Mouse (Mus musculus) left cerebral cortex, postnatal 14 days (tissue): ENCODE results near the gene Tab1. TPM values are rescaled to one million over a fixed set of nuclear protein-coding genes. Genes with fewer than 3 reads are reported as not detected.

Experiments used
- DNase-seq, 2 experiments: peaks; one replicate each; pipeline ENCODE4 v3.0.0; 2021 to 2022; ENCODE audit warnings: low spot score in 2 of 2, mixed read lengths in 1 of 2
- intact Hi-C: fragments of 180-260 bp; cut with DNase I; formaldehyde crosslinking; loops from one replicate; pipeline ENCODE4 v1.15.1; 2025
- total RNA-seq, 2 experiments: library from RNA; stranded (reverse); gene quantifications; 2 replicates each; pipeline ENCODE4 v1.2.3; 2021

The Tab1 gene
- total RNA-seq, 2 experiments from 2014 or later: 26.2 to 27.8 TPM

DNA sequence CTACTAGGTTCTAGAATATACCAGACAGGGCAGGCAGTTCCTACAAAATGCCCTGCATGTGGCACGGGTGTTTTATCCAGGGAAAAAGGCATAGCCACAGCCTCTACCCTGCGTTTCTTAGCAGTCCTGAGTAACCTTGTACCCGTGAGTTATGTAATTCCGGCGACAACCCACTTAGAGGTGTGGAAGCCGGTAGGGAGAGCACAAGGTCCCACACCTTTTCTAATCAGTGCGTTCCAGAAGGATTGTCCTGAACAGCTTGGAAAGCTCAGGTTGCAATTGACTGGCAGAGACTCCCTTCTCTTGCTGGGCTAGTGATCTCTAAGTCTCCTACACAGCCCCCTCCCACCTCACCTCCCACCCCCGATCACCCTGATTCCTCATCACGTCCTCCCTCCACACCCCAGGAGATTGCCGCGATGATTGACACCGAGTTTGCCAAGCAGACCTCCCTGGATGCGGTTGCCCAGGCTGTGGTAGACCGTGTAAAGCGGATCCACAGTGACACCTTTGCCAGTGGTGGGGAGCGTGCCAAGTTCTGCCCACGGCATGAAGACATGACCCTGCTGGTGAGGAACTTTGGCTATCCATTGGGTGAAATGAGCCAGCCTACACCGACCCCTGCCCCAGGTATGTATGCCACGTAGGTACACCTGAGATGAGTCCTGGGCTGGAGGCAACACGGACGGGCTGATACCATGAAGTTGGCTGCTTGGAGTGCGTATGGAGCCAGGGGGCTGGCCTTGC, 24.4 kb downstream of the Tab1 start:
- DNase-seq: no peak

DNA sequence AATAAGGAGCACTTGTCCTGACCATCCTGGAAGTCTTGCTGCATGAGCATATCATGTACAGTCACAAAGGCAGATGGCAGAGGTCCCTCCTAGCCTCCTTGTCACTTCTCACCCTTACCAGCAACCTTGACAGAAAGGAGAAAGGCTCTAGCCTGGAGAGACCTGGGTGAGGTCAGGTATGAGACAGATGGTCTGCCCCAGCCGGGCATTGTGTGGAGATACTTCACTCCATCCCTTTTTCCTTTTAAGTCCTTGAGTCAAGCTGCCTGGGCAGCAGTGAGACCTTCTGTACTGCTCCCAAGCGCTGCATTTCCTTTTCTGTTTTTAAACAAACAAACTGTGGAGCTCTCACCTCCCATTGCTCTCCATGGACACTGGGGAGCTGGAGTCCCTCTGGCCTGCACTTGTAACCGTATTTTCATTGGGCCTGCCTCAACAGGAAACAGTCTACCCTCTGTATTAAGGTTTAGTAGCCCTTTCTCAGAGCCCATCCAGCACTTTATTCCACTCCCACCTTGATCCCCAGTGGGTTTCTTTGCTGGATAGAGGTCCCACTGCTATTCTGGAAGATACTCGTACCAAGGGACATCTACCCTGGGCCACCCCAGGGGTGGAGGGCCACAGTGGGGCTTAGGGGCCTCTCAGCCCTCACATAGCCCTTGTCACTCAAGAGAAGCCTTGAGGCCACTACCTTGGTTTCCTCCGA, 25.2 kb downstream of the Tab1 start:
- intact Hi-C loops: no loop called here

More for the DNA sequence above, 24.4 kb downstream of the Tab1 start:
- intact Hi-C loops: no loop called here

DNA sequence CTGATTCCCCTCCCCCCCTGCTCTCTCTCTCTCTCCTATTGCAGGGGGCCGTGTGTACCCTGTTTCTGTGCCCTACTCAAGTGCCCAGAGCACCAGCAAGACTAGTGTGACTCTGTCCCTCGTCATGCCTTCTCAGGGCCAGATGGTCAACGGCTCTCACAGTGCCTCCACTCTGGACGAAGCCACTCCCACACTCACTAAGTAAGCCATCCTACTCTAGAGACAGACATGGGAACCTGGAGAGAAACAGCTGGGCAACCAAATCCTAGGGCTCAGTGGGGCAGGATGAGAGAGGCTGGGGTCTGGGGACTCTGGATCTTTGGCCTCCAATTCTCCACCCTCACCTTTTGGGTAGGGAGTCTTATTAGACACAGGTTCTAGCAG, 25.8 kb downstream of the Tab1 start:
- DNase-seq: no peak
- intact Hi-C loops: no loop called here

More for the DNA sequence above, 25.2 kb downstream of the Tab1 start:
- no peak for DNase-seq

DNA sequence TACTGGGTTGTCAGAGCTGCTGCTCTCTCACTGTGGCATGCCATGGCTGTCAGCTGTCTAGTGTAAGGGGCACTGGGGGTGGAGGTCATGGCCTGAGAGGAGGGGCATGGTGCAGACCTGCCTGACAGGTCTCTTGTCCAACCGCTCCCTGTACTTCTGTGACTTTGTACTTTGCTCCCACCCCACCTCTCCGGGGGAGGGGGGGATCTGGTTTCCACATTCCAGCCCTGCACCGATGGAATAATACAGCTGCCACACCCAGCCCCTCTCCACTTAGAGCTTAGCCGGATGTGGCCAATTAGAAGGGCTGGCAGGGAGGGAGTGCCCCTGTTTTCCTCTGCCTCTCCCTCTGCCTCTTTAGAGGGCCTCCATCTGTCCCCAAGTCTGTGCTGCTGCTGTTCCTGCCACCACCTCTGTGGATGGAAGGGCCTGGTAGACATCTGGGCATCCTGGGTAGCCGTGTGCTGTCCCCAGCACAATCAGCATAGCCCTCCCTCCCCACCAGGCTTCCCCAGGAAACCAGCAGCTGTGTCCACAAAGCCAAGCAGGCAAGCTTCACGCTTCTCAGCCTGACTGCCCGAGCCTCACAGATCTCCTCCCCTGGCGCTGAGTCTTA, 26.5 kb downstream of the Tab1 start:
- intact Hi-C loops: no loop called here
- no peak for DNase-seq

DNA sequence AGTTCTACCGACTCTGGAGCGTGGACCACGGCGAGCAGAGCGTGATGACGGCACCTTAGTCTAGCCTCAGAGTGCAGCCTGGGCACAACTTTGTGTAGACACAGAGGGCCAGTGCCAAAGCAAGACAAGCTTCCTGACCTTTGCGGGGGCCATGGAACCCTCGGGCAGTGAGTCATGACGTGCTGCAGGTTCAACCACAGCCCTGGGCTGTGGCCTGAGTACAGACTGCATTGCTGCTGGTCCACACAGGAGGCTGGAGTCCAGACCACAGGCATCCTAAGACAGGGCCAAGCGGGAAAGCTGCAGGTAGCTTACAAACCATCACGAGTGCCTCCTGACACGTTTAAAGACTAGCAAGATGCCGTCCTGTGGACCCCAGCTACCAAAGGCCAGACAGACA, 27.3 kb downstream of the Tab1 start:
- intact Hi-C loops: no loop called here
- no peak for DNase-seq

DNA sequence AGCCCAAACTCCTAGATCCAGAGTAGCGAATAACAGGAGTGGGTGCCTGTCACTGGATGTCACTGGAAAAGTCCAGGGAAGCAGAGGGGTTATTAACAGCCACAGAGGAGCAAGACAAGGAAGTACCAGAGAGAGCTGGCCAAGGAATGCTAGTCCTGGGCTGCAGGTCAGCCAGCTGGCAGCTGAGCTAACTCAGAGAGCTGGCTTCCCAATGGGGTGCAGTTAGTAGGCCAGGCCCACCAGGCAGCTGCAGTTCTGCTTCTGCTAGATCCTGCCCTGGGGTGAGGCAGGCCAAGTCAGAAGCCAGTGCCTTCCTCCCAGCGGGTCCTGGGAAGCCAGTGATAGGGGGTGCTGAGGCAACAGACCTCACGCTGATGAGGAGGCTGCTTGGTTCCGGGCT, 27.8 kb downstream of the Tab1 start:
- DNase-seq: no peak
- intact Hi-C loops: no loop called here

DNA sequence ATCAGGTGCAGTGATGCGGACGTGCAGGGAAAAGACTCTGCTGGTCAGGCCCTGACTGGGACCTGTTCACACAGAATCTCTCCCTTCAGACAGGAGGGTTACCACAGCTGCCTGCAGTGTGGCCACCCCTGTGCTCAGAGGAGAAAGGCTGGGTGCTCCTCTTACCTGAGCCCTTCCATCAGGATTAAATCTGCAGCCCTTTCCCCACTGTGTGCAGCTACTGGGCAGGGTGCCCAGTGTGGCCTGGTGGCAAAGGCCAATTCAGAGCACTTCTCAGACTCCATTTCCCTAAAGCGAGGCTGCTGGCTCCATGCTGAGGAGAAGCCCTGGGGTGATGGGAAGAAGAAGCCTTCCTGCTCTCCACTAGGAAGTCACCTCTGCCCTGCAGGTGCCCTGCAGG, 28.3 kb downstream of the Tab1 start:
- intact Hi-C loops: no loop called here
- DNase-seq: no peak

DNA sequence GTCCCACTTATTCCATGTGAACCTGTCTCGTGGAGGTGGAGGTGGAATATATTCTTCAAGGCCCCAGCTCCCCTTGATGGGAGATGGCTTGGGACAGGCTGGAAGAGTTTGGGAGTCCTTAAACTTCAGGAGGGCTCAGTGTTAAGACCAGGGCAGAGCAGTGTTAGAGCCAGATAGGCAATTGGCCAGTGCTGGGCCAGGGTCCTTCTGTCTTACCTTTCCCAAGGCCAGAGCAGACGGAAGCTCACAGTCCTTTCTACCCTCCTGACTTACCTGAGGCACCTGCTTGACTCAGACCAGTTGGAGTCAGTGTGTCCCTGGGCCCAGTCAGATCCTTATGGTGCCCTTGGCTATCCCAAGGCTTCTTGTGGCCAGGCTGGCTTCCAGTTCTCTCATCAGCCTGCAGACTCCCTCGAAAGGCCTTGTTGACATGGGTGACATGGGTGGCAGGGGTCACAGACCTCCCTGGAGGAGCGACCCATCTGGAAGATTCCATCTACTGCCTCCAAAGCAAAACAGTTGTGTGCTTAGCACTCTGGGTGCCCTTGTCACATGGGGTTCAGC, 29.6 kb downstream of the Tab1 start:
- no peak for DNase-seq
- intact Hi-C loops: no loop called here

DNA sequence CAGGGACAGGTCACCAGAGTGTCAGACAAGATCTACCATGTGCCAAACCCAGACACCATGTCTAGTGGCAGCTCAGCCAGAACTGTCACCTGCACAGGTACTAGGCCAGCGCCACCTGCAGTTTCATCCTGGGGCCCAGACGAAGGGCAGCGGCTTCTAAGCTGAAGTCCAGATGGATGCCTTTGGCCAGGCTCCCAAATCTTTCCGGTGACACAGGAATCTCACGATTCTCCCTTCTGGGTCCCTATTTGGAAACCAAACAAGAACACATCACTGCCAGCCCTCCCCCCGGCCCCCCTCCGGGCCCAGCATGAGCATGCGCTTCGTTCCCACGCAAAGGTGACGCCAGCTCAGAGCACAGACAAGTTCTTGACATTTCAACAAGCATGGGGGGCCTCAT, 30.3 kb downstream of the Tab1 start:
- peak; percentile 63 to 89 for DNase-seq
- intact Hi-C loops: no loop called here

DNA sequence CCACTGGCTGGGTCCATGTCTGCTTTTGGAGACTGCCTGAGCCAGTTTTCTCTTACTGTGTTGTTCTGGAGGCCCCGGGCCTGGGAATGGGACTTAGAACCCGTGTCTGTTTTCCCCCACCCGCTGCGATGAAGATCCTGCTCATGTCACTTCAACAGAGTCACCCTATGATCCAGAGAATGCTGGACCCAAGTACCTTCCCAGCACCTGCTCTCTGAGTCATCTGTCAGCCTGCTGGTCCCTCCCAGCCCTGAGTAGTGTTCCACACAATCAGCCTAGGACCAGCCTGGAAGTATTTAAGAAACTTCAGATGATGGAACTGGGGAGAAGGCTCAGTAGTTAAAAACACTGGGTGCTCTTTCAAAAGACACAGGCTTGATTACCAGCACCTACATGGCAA, 30.8 kb downstream of the Tab1 start:
- no peak for DNase-seq
- intact Hi-C loops: no loop called here

DNA sequence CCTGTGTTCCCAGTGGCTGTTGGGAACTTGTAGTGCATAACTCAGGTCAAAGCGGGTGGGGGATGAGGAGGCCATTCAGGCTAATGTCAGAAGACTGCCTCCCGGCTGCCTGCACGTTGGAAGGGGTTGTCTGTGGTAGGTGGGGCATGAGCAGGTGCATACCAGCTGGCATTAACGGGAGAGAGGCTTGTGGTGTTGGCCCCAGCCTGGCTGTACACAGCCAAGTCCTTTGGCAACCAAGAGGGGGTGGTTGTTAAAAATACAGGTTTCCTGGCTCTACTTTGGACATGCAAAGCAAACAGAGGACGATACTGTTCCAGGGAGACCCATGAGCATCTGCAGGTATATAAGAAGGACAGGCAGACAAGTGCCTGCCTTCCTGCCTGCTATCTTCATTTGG, 32.5 kb downstream of the Tab1 start:
- no peak for DNase-seq
- intact Hi-C loops: no loop called here

DNA sequence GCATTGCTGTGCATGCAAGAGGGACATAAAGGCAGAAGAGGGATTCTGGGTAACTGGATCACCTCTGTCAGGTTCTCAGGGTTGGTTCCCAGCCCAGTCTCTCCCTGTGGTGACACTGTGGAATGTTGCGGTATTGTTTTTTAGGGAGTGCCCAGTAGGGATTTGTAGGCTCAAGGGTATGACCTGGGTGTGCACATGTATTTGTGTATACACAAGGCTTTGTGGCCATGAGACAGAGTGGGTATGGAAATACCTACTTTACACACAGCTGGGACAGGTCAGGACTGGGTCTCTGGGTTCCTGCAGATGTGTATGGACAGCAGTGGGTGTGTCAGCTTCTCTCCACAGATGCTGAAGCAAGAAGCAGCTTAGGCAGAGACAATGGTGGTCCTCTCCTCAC, 36.6 kb downstream of the Tab1 start:
- DNase-seq: no peak
- intact Hi-C loops: no loop called here

DNA sequence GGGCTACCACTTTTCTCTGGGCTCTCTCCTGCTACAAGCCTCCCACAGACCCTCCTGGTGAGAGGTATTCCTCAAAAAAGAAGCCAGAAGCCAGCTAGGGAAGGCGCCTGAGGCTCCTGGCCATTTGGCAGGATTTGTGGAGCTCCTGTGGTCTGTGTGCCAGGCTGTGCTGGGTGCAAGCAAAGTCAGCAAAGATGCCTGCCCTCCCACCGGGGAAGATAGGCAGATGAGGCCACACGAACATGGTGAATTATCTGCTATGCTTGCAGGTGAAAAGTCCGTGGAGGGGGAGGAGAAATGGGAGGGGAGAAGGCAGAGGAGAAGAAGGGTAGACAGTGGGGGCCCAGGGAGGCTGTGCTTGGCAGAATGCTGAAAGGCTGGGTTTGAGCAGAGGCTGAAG, 37.4 kb downstream of the Tab1 start:
- intact Hi-C loops: no loop called here
- no peak for DNase-seq

DNA sequence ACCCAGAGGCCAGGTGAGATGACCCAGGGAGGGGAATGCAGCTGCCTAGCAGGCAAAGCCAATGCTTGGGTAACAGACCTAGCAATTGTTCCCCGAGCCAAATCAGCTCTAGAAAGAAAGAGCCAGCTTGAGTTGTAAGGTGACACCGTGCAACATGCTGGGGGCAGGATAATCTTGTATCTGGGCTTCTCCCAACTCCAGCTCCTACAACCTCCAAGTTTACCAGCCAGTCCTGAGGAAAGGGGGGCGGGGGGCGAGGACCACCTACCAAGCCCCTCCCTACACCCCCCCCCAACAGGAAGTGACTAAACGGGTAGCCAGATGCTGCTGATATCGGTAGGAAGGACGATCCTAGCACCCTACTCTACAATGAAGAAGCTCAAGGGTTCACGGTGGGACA, 38.4 kb downstream of the Tab1 start:
- intact Hi-C loops: no loop called here

DNA sequence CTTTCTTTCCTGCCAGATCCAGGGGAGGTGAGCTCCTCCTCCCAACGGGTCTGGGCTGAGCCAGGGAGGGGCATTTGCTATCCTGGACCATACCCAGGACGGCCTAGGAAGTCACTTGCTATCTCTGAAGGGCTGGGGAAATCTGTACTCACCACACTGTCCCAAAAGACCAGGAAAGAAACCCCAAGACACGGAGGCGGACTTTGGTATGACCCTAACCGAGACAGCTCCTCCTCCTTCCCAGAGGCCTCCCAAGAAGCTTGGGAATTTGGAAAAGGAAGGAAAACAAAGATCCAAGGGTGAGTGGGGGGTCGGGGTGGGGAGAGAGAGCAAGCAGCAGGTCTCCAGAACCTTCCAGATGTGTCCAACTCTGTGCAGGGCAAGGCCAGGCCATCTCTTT, 38.9 kb downstream of the Tab1 start:
- intact Hi-C loops: no loop called here
- no peak for DNase-seq

More for the DNA sequence above, 38.4 kb downstream of the Tab1 start:
- DNase-seq: no peak

DNA sequence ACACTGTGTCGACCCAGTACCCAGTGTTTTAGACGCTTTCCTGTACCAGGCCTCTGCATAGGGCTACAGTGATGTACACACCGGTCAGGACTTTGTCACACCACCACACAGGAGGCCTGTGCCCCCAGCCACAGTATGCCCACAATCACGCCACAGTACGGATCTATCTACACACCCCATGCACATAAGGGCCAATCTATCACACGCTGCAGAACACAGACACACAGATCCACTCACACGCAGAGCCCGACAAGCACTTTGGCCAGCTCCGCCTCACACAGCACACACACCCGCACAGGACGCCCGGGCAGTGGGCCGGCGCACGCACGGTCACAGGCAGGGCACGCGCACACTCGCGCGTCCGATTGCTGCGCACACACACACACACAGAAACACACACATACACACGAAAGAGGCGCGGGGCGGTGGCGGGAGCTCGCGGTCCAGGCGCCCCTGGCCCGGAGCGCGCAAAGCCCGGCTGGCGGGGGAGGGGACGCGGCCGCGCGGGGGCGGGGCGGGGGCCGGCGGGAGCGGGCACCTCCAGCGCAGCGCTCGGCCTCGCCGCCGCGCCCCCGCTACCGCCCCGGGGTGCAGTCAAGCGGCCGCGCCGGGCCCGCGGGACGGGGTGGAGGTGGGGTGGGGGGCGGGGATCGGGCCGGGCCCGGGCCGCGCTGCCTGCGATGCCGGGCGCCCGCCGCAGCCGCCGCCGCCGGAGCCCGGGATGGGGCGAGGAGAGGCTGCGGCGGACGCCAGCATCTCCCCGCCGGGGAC, 40.3 kb downstream of the Tab1 start, which contains the start of gene Mgat3:
Gene Mgat3 (plus strand): TSS at position 721 of the 771 bp plus-strand sequence.
- intact Hi-C loops: no loop called here
- DNase-seq: peak; percentile 50 to 58

DNA sequence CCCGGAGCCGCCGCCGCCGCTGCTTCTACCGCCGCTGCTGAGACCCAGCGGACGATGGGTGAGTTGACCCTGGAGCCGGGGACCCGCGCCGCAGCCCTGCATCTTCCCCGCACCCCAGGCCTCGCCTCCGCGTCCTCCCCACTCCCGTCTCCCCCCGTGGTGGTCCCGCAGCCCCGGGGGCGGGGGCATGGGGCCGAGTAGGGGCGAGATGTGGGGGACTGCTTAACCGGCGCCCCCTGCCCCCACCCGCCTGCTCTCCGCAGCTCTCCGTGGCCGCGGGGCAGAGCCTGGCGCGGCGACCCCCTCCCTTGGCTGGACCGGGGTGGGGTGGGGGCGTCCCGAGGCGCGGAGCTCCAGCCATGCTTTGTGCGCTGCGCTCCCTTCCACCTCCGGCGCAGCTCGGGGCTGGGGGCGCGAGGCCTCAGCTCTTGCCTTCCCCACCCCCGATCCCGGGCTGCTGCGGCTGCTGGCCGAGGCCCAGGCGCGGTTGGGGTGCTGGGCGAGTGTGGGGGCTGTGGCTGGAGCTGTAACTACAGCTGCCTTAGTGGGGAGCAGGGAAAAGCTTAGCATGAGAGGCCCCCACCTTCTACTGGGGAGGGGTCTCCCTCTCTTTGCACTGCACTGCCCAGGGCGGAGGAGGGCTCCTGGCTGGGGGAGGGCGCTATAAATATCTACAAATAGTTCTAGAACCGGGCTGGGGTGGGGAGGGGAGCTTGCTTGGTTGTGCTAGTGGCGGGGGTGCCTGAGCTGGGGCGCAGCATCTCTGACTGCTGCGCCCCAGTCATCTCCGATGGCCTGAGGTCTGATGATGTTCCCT, 41.1 kb downstream of the Tab1 start:
- peak; percentile 51 to 55 for DNase-seq
- intact Hi-C loops: no loop called here

DNA sequence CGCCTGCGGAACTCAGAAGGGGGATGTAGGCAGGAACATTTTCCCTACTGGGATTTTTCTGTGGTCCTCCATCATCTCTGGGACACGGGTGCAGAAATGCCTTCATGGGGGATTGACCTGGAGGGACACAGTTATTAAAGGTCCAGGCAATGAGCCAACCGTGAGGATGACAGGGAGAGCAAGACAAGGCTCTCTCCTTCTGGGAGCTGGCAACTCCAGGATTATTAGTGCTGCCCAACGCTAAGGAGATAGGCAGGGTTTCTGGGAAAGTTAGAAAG, 41.6 kb downstream of the Tab1 start:
- no peak for DNase-seq
- intact Hi-C loops: no loop called here

DNA sequence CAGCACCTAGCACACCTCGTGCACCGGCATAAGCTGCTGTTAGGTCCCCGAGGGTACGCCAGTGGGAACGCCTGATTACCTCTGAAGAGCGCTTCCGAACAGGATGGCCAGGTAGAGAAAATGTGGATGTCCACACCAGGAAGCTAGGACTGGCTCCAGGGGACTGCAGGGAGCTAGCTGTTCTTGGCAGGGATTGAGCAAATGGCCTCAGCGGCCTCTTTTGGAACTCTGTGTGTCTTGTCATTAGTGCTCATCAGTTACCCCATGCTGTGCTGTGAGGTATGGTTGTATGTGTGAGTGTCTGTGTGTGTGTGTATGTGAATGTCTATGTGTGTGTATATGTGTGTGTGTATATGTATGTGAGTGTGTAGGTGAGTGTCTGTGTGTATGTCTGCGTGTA, 42.4 kb downstream of the Tab1 start:
- no peak for DNase-seq
- intact Hi-C loops: loop anchor here (5.0 kb wide), 1 partner anchor 42 kb away; no protein-coding TSS in a partner anchor
